8 mouse cellular contexts compared by ENCODE assay signal in the genomic region with DNA sequence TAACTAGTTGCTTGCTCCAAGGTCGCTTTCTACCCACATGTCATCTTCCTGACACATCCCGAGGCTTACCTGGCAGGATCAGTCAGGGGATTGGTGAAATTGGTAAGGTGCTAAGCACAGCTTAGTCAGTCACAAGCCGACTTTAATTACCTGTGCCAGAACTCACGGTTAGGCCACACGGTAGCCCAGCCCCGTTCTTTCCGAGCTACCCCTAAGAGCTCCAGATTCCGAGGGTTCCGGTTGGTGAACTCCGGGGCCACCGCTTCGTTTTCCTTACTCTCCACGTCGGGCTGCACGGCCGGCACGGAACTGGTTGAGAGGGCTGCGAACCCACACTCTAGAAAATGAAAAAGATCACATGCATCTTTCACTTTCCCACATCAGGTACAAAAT. TPM values are rescaled to one million over a fixed set of nuclear protein-coding genes. Genes with fewer than 3 reads are reported as not detected.
DNase-seq lines count a peak whose midpoint lies in the region; ATAC-seq lines count a peak whose summit lies in the region.

Tcp1 (plus strand) TSS at position 214 of the 393 bp plus-strand sequence.

- peak within 1 kb of the TSS; percentile 89 for H3K27ac ChIP-seq in lung, embryonic 15.5 days
- peak within 1 kb of the TSS; percentile 88 for H3K27ac ChIP-seq in forebrain, embryonic 15.5 days (replicated peaks)
- H3K27ac ChIP-seq in hindbrain, embryonic 12.5 days: peak within 1 kb of the TSS; percentile 90
- H3K27ac ChIP-seq in limb, embryonic 15.5 days: peak within 1 kb of the TSS; percentile 92

- H3K27me3 ChIP-seq in lung, embryonic 15.5 days: no peaks in the 10 kb centered on the region
- H3K27me3 ChIP-seq in forebrain, embryonic 15.5 days: no peaks in the 10 kb centered on the region
- no peaks in the 10 kb centered on the region for H3K27me3 ChIP-seq in hindbrain, embryonic 12.5 days
- no peaks in the 10 kb centered on the region for H3K27me3 ChIP-seq in limb, embryonic 15.5 days

- peaks cover 58% of the 10 kb centered on the region for H3K36me3 ChIP-seq in lung, embryonic 15.5 days
- peaks cover 57% of the 10 kb centered on the region for H3K36me3 ChIP-seq in forebrain, embryonic 15.5 days
- H3K36me3 ChIP-seq in hindbrain, embryonic 12.5 days: peaks cover 51% of the 10 kb centered on the region
- peaks cover 49% of the 10 kb centered on the region for H3K36me3 ChIP-seq in limb, embryonic 15.5 days

- peak within 1 kb of the TSS; percentile 69 for H3K4me3 ChIP-seq in lung, embryonic 15.5 days
- peak within 1 kb of the TSS; percentile 77 for H3K4me3 ChIP-seq in forebrain, embryonic 15.5 days
- H3K4me3 ChIP-seq in hindbrain, embryonic 12.5 days: peak within 1 kb of the TSS; percentile 79
- peak within 1 kb of the TSS; percentile 88 for H3K4me3 ChIP-seq in limb, embryonic 15.5 days

- no peak for DNase-seq in lung, postnatal 10 days
- DNase-seq in adrenal gland, postnatal 36 days: peak; percentile 14 to 27
- DNase-seq in retina, postnatal 7 days (ENCODE audit: low read depth, low spot score): peak; percentile 6
- DNase-seq in frontal cortex, postnatal 14 days (ENCODE audit: low spot score in 2 of 2): no peak

- H3K4me2 ChIP-seq in lung, embryonic 15.5 days: peak within 1 kb of the TSS; percentile 71
- peak within 1 kb of the TSS; percentile 88 for H3K4me2 ChIP-seq in forebrain, embryonic 15.5 days (replicated peaks)
- H3K4me2 ChIP-seq in hindbrain, embryonic 12.5 days (replicated peaks): peak within 1 kb of the TSS; percentile 91
- peak within 1 kb of the TSS; percentile 79 for H3K4me2 ChIP-seq in limb, embryonic 15.5 days

- peaks cover 19% of the 10 kb centered on the region; the same call in 1 of the 2 replicates for H3K4me1 ChIP-seq in lung, embryonic 15.5 days
- H3K4me1 ChIP-seq in forebrain, embryonic 15.5 days: peaks cover 20% of the 10 kb centered on the region
- H3K4me1 ChIP-seq in hindbrain, embryonic 12.5 days: peaks cover 11% of the 10 kb centered on the region
- H3K4me1 ChIP-seq in limb, embryonic 15.5 days: peaks cover 14% of the 10 kb centered on the region; the same call in 1 of the 2 replicates

- peak within 1 kb of the TSS; percentile 97 for H3K9ac ChIP-seq in lung, embryonic 15.5 days
- H3K9ac ChIP-seq in forebrain, embryonic 15.5 days (replicated peaks): peak within 1 kb of the TSS; percentile 93
- peak within 1 kb of the TSS; percentile 96 for H3K9ac ChIP-seq in hindbrain, embryonic 12.5 days
- peak within 1 kb of the TSS; percentile 98 for H3K9ac ChIP-seq in limb, embryonic 15.5 days

- H3K9me3 ChIP-seq in lung, embryonic 15.5 days: no peaks in the 10 kb centered on the region
- no peaks in the 10 kb centered on the region for H3K9me3 ChIP-seq in forebrain, embryonic 15.5 days
- no peaks in the 10 kb centered on the region for H3K9me3 ChIP-seq in hindbrain, embryonic 12.5 days (replicated peaks)
- no peaks in the 10 kb centered on the region for H3K9me3 ChIP-seq in limb, embryonic 15.5 days

- no peak for ATAC-seq in lung, embryonic 15.5 days (ENCODE audit: borderline replicate concordance, extremely low read depth, low FRiP score, low TSS enrichment)
- peak; percentile 0; the same call in 1 of the 2 replicates for ATAC-seq in forebrain, embryonic 15.5 days (replicated peaks)
- 0 out of 2 replicates have a peak, but pooled peaks have one; percentile 12 for ATAC-seq in hindbrain, embryonic 12.5 days (ENCODE audit: low FRiP score)
- no peak for ATAC-seq in limb, embryonic 15.5 days (ENCODE audit: insufficient number of reproducible peaks, low FRiP score, low TSS enrichment, low read depth)

- under 1% methylated on average over 18 of the region's 18 CpGs for WGBS in lung, embryonic 15.5 days
- 1% methylated on average over 18 of the region's 18 CpGs for WGBS in forebrain, embryonic 15.5 days
- 2% methylated on average over 18 of the region's 18 CpGs for WGBS in hindbrain, embryonic 12.5 days
- 1% methylated on average over 18 of the region's 18 CpGs for WGBS in limb, embryonic 15.5 days

RNA-seq across cellular contexts. Expression of gene Tcp1, which starts in this region (rescaled TPM):
- polyA plus RNA-seq in lung, embryonic 15.5 days (2015; fragmentation: Nextera tagmentation; extraction: Ambion mirVana): 394 and 401 TPM in 2 replicates
- total RNA-seq in adrenal gland, postnatal 36 days (2021): 100 to 1,000 TPM; 218 to 271 TPM
- polyA plus RNA-seq in forebrain, embryonic 15.5 days (2015; fragmentation: Nextera tagmentation; extraction: Ambion mirVana): 425 and 442 TPM in 2 replicates
- 432 and 477 TPM in 2 replicates for polyA plus RNA-seq in hindbrain, embryonic 12.5 days (2016; fragmentation: Nextera tagmentation; extraction: Ambion mirVana)
- polyA plus RNA-seq in limb, embryonic 15.5 days (2015; fragmentation: Nextera tagmentation; extraction: Ambion mirVana): 354 and 369 TPM in 2 replicates

Comparison
In these comparisons a context has a peak if more than half of its experiments do, and no peak if none do; other contexts are left out.
1. ATAC-seq: peak in forebrain, embryonic 15.5 days (single experiment) and hindbrain, embryonic 12.5 days (single experiment); none in lung, embryonic 15.5 days (single experiment) and limb, embryonic 15.5 days (single experiment).
2. DNase-seq: peak in adrenal gland, postnatal 36 days (2 of 2) and retina, postnatal 7 days (single experiment); none in lung, postnatal 10 days (single experiment) and frontal cortex, postnatal 14 days (0 of 2).
3. Peak in every context shown above with its lines, with median percentiles within 50 percentile points of each other: H3K27ac ChIP-seq, H3K4me2 ChIP-seq, H3K4me3 ChIP-seq and H3K9ac ChIP-seq.